Mouse (Mus musculus): ENCODE measurements around the gene Rnf183.
A peak's percentile ranks its signal among the peaks of the same experiment; 100 is the strongest.

The Rnf183 gene

GRCm38 (mm10) chr4:62431522-62431921 is 3.5 kb downstream of the Rnf183 start:
- no peak for DNase-seq (ENCODE audit: extremely low read depth, low read depth)

GRCm38 (mm10) chr4:62430678-62431077 is 4.4 kb downstream of the Rnf183 start:
- no peak for DNase-seq (ENCODE audit: extremely low read depth, low read depth)

DNA sequence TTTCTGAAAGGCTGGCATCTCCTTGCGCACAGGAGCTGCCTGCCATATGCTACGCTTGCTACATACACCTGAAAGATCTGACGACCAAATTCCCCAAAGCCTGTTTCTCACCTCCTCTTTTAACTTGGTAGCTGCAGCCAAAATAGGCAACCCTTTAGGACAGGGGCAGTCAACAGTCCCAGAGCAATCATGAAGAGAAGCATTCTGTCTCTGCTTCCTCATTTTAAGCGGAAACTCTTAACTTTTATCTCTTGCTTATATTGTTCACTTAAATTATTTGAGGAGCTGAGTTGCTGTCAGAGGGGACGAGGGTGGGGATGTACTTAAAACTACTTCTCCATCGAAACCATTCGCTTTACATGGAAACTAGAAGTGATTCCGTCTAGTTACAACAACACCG is 5.4 kb downstream of the Rnf183 start:
- no peak for DNase-seq (ENCODE audit: extremely low read depth, low read depth)

DNA sequence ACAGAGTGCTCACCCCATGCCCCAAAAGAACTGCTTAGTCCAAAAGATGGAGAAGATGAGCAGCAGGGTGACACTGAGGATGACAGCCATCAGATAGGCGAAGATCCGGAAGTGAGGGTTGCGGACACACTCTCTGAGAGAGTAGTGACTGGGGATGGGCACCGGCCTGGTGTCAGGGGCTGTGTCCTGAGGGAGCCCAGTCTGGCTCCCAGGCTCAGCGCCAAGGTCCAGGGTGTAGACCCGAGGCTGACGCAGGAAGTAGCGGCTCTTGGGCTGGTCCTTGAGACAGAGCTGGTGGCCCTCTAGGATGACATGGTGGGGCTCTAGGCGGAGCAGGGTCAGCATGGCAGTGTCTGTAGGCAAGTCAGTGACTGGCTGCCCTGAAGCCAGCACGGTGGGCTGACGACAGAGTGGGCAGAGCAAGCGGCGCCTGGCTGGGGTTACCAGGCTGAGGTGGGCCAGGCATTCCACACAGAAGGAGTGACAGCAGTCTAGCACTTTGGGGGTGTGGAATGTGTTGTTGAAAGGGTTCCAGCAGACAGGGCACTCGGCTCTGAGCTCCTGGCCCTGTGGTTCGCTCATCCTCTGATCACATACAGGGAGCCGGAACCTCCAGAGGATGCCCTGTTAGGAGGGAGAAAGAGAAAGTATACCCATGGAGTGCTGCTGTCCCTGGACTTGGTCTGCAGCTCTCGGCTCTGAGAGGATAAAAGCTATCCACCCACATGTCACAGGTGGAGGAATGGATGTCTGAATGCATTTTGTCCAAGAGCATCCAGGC is 6.9 kb downstream of the Rnf183 start:
- DNase-seq (ENCODE audit: extremely low read depth, low read depth): no peak

- no peak for DNase-seq (ENCODE audit: extremely low read depth, low read depth)
Observed at GRCm38 (mm10) chr4:62425891-62426290, 9.2 kb downstream of the Rnf183 start.

GRCm38 (mm10) chr4:62419091-62419490 is 16.0 kb downstream of the Rnf183 start:
- DNase-seq (ENCODE audit: extremely low read depth, low read depth): no peak

DNA sequence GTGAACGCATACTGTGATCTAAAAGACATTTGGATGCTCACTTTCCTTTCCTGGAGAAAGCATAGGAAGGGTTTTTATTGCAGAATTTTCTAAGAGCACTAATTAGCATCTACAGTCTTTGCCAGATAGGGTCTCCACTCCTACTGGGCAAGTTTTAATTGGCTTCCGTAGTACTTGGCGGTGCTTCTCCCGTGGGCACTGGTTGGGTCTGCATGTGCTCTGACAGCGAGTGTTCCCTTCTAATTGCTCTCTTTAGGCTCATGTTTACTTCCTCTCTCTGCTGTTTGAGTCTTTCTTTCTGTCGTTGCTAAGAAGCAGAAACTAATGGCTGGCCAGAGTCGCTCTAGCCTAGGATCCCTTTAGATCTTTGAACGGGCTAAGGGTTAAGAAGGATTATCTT is 16.6 kb downstream of the Rnf183 start:
- no peak for DNase-seq (ENCODE audit: extremely low read depth, low read depth)

DNA sequence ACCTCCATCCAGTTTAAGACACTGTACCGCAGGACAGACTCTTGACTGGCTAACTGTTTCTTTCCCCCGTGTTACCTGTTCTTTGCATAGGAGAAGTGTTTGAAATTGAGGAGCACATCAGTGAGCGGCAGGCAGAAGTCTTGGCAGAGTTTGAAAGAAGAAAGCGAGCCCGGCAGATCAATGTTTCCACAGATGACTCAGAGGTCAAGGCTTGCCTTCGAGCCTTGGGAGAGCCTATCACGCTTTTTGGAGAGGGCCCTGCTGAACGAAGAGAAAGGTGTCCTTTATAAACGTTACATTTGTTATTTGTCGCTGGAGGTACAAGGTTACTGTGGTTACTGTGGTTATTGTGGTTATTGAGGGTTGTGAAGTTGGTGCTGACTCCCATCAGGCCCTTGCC is 23.4 kb downstream of the Rnf183 start:
- DNase-seq (ENCODE audit: extremely low read depth, low read depth): no peak

GRCm38 (mm10) chr4:62410325-62410724 is 24.7 kb downstream of the Rnf183 start:
- no peak for DNase-seq (ENCODE audit: extremely low read depth, low read depth)

- DNase-seq (ENCODE audit: extremely low read depth, low read depth): no peak
Observed at GRCm38 (mm10) chr4:62409615-62410014, 25.4 kb downstream of the Rnf183 start.

DNA sequence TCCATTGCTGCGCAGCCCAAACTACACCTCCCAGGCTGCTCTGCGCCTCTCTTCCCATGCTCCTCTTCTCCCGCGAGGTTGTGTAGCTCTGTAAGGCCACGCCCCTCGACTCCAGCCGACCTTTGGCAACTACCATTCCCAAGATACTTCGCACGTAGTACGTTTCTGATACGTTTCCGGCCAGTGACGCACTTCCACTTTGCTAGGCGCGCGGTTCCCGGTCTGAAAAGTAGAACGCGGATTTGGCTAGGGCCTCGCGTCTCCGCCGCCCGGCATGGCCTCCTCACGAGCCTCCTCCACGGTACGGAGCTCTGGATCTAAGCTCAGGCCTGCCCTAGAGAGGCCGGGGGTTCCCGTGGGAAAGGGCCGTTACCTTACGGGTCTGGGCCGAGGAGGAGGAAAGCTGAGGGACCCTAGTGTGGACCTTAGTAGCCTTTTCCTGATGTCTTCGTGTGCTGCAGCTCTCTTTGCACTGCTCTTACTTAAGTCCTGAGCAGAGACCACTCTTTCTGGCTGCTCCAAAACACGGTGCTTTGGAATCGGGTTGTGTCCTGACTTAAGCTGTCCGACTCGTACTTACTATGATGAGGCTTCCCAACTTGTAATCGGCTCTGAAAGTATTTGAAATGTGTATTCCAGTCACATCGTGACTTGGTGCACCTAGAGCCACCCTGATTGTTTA is 26.3 kb downstream of the Rnf183 start, which contains the start of the genes Cdc26 and Prpf4:
Cdc26 (minus strand) TSS at position 42 of the 682 bp plus-strand sequence.
Prpf4 (plus strand) TSS at position 197 of the 682 bp plus-strand sequence.
- DNase-seq (ENCODE audit: extremely low read depth, low read depth): peak; percentile 98

DNA sequence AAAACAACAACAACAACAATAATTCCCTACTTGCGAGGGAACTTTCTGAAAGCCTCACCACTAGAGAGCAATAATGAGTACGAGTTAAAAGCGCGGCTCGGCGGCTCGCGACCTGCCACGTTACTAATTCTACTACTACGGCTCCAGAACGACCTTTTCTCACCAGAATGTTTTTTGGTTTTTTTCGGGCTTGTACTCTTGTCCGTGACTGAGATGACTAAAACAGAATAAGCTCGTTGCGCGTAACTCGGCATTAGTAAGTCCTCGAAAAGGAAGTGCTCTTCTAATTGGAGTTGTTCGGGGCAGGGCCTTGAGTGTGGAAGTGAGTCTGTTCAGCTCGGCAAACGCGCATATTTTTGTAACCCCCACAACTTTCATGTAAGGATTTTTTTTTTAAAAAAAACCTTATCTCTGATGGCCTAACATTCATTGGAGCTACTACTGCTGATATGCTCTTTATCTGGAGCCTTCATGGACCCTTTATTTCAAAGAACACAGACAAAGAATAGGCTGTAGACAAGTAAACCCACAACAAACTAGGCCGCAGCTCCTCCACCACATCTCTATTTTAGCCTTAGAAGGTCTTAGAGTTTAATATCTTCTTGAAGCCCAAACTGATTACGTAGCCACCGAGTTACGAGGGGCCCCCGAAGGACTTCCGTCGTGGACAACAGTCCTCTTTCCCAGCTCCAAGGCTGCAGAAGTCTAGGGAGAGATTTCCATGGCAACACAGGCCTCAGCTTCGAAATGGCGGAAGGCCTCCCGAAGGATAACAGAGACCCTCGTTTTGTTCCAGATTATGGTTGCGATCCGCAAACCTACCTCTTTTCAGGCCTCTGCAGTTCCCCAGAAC is 27.1 kb downstream of the Rnf183 start:
- DNase-seq (ENCODE audit: extremely low read depth, low read depth): peak; percentile 63

- no peak for DNase-seq (ENCODE audit: extremely low read depth, low read depth)
Observed at GRCm38 (mm10) chr4:62406133-62406532, 28.9 kb downstream of the Rnf183 start.

DNA sequence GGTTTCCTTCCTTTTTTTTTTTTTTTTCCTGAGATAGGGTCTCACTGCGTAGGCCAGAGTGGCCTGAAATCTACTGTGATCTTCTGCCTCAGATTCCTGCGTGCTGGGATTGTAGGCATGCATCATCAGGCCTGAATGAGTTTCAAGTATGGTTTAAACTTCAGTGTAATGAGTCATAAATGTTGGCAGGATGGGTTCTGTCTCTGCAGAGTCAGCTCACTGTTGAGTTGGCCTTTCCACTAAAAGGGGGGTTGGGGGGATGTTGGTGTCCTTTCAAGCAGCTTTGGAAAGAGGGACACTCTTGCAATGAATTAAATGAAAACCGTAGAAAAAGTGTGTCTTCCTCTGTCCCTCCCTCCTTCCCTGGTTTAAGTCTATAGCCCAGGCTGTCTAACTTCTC is 36.1 kb downstream of the Rnf183 start:
- no peak for DNase-seq (ENCODE audit: extremely low read depth, low read depth)

- DNase-seq (ENCODE audit: extremely low read depth, low read depth): peak; percentile 51
Observed at GRCm38 (mm10) chr4:62397616-62398365, 37.3 kb downstream of the Rnf183 start.

DNA sequence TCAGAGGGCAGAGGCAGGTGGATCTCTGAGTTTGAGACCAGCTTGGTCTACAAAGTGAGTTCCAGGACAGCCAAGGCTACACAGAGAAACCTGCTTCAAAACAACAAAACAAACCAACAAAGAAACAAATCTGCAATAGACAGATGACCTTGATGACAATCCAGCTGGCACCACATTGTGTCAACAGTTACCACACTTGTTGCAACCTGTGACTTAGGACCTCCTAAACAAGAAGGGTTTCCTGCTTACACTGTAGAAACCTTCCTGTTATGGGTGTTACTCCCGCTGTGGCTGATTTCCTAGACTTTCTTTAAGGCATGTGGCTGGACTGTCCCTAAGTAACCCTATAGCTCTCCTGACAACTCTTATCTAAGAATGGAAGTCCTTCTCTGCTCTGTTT is 39.2 kb downstream of the Rnf183 start:
- no peak for DNase-seq (ENCODE audit: extremely low read depth, low read depth)

- DNase-seq (ENCODE audit: extremely low read depth, low read depth): no peak
Observed at GRCm38 (mm10) chr4:62393459-62393858, 41.6 kb downstream of the Rnf183 start.

- no peak for DNase-seq (ENCODE audit: extremely low read depth, low read depth)
Observed at GRCm38 (mm10) chr4:62391892-62392291, 43.2 kb downstream of the Rnf183 start.

DNA sequence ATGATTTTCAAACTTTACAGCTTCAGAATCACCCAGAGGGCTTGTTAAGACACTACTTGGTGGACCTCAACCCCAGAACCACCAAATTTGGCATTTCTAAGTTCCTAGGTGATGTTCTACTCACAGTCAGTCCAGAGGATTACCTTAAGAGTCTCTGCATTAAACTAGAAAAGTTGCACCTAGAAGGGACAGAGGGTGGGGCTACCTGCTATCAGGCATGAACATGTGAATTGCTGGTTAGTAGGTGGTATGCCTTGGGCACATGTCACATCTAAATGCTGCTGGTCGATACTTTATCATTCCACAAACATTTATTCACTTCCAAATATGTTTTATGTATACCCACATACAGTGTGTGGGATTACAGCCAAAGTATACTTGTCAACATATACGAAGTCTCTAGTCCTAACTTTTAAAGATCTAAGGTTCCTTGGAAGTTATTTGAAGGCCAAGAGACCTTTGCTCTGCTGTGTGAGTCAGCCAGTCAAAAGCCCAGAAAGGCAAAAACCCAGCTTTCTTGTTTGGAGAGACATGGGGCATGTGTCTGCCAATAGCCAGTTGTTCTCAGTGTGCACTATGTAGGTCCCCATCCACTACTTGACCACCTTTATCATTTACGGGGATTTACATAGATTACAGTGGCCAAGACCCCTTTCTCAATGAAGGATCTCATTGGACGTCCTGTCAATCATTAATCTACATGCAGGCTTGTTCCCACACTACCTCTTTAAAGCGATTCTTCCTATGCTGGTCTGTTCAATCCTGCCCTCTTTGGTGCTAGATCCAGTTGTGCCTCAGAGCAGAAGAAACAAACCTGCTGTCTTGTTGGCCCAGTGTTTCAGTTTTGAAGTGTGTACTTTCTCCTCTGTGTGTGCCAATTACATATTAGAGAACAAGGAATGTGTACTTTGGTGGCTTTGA is 45.2 kb downstream of the Rnf183 start:
- DNase-seq (ENCODE audit: extremely low read depth, low read depth): no peak

DNA sequence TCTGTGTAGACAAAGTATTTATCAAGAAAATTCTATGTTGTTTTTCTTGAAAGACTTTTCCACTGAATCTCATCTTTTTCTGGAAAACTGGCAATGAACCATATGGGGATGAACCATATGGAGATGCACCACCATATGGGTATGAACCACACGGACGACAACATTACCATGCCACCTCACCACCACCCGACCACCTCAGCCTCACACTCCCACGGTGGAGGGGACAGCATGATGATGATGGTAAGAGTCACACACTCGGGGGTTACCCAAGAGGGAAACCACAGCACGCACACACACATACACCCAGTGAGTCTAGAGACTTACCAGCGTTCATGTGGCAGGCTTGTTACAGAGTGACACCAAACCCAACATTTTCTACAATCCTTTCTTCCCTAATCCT is 49.6 kb downstream of the Rnf183 start:
- no peak for DNase-seq (ENCODE audit: extremely low read depth, low read depth)
